Mouse (Mus musculus) liver, embryonic 15.5 days (tissue): ENCODE data around the gene Olfr984. TPM values are rescaled to one million over a fixed set of nuclear protein-coding genes. Genes with fewer than 3 reads are reported as not detected.

Experiments
- ATAC-seq: fragments of 200-750 bp; cut with Nextera tagmentation; 2 replicates; pipeline ENCODE4 v1.8.0; 2017; ENCODE audit warnings: moderate number of reproducible peaks, mild to moderate bottlenecking, moderate library complexity; ENCODE audit not compliant: insufficient read depth
- H3K27ac ChIP-seq: fragments of 300-500 bp; sonication (generic); replicated peaks from 2 replicates; pipeline ENCODE4 v1.5.1; 2015; ENCODE audit warnings: mild to moderate bottlenecking, inconsistent platforms
- H3K27me3 ChIP-seq: fragments of 300-500 bp; sonication (generic); 2 replicates; pipeline ENCODE4 v1.6.1; 2015; ENCODE audit warnings: mild to moderate bottlenecking, inconsistent platforms
- H3K36me3 ChIP-seq: fragments of 300-500 bp; sonication (generic); replicated peaks from 2 replicates; pipeline ENCODE4 v1.6.1; 2015; ENCODE audit warnings: moderate library complexity, mild to moderate bottlenecking, inconsistent platforms
- H3K4me1 ChIP-seq: fragments of 300-500 bp; sonication (generic); replicated peaks from 2 replicates; pipeline ENCODE4 v1.6.1; 2015; ENCODE audit warnings: inconsistent platforms
- H3K4me2 ChIP-seq: fragments of 300-500 bp; sonication (generic); 2 replicates; pipeline ENCODE4 v1.6.1; 2015; ENCODE audit warnings: moderate library complexity, mild to moderate bottlenecking, inconsistent platforms
- H3K4me3 ChIP-seq: fragments of 300-500 bp; sonication (generic); replicated peaks from 2 replicates; pipeline ENCODE4 v1.5.1; 2015; ENCODE audit warnings: mild to moderate bottlenecking, inconsistent platforms
- H3K9ac ChIP-seq: fragments of 300-500 bp; sonication (generic); 2 replicates; pipeline ENCODE4 v1.6.1; 2015; ENCODE audit warnings: moderate library complexity, mild to moderate bottlenecking, inconsistent platforms
- H3K9me3 ChIP-seq: fragments of 300-500 bp; sonication (generic); replicated peaks from 2 replicates; pipeline ENCODE4 v1.6.1; 2016; ENCODE audit warnings: inconsistent platforms
- WGBS: fragments of 180-500 bp; shearing (Covaris S2); methylation state at CpG from one replicate; pipeline ENCODE4 v1.1.7; 2015; ENCODE audit warnings: mixed read lengths; ENCODE audit not compliant: insufficient replicate concordance; 5-methylcytosine and 5-hydroxymethylcytosine counted together
- polyA plus RNA-seq: library from polyadenylated mRNA; unstranded; fragments of >200 nt; fragmentation: Nextera tagmentation; extraction: Ambion mirVana; gene quantifications from 2 replicates; pipeline ENCODE4 v1.2.1, GENCODE M21; 2015

Olfr984 gene
- polyA plus RNA-seq: not detected in 2 replicates

GRCm38 (mm10) chr9:40114106-40114505 is at the start of gene Olfr984:
Gene Olfr984 (minus strand): TSS chr9:40114206.
- Histone ChIP-seq H3K4me1 (no peaks in the 10 kb centered on the region; the same call in 1 of the 2 replicates), H3K27ac (no peak within 1 kb of the TSS), H3K4me2 (no peak within 1 kb of the TSS), H3K9me3 (no peaks in the 10 kb centered on the region), H3K9ac (no peak within 1 kb of the TSS), H3K36me3 (no peaks in the 10 kb centered on the region), H3K4me3 (no peak within 1 kb of the TSS), H3K27me3 (no peaks in the 10 kb centered on the region)
- ATAC-seq: no peak
- WGBS: 50% methylated on average over 2 of the region's 2 CpGs

DNA sequence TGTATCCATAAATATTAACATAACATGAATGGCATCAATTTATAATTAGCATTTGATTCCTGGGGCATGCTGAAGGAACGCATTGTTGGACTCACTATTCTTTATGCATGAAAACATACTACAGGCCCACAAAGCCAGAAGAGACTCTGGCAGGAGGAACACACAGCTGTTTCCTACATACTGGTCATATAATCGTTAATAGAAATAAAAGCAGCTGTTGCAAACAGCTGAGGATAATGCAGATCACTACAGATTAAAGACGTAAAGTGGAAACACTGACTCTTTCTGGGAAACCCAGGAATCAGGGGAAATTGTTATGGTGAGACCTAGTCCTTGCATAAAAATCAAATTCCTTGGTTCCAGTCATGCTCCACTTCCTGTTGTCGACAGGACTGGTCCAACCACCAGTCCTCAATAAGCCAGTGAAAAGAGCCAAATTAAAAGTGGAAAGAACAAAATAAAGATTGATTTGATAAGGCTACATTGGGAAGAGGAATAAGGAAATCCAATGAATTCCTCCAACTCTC is 41.2 kb upstream of the Olfr984 start:
- no peak for ATAC-seq
- H3K4me3 ChIP-seq: no peak overlapping the region
- WGBS: 63% methylated on average over 4 of the region's 4 CpGs

GRCm38 (mm10) chr9:40141544-40141943 is 27.5 kb upstream of the Olfr984 start:
- Histone ChIP-seq H3K9ac (no peak overlapping the region), H3K4me2 (no peak overlapping the region), H3K27me3 (no peaks in the 10 kb centered on the region), H3K4me3 (no peak overlapping the region), H3K4me1 (no peaks in the 10 kb centered on the region), H3K27ac (no peak overlapping the region), H3K9me3 (no peaks in the 10 kb centered on the region), H3K36me3 (no peaks in the 10 kb centered on the region)
- no peak for ATAC-seq
- 31% methylated on average over 1 of the region's 1 CpGs for WGBS

More for the DNA sequence above, 41.2 kb upstream of the Olfr984 start:
- H3K9me3 ChIP-seq: no peaks in the 10 kb centered on the region
- H3K9ac ChIP-seq: no peak overlapping the region
- H3K4me2 ChIP-seq: no peak overlapping the region
- no peaks in the 10 kb centered on the region for H3K27me3 ChIP-seq
- no peak overlapping the region for H3K27ac ChIP-seq
- H3K36me3 ChIP-seq: no peaks in the 10 kb centered on the region
- no peaks in the 10 kb centered on the region for H3K4me1 ChIP-seq

- Histone ChIP-seq H3K9ac (no peak overlapping the region), H3K4me2 (no peak overlapping the region), H3K9me3 (no peaks in the 10 kb centered on the region), H3K4me1 (no peaks in the 10 kb centered on the region), H3K4me3 (no peak overlapping the region), H3K36me3 (no peaks in the 10 kb centered on the region), H3K27me3 (no peaks in the 10 kb centered on the region), H3K27ac (no peak overlapping the region)
- 40% methylated on average over 4 of the region's 4 CpGs for whole genome bisulfite sequencing
- ATAC-seq: no peak
Measured at GRCm38 (mm10) chr9:40139484-40139883, 25.5 kb upstream of the Olfr984 start.

GRCm38 (mm10) chr9:40136987-40137688 is 23.1 kb upstream of the Olfr984 start:
- ATAC-seq: no peak
- Histone ChIP-seq H3K27ac (no peak overlapping the region), H3K27me3 (no peaks in the 10 kb centered on the region), H3K9me3 (no peaks in the 10 kb centered on the region), H3K4me1 (no peaks in the 10 kb centered on the region), H3K9ac (no peak overlapping the region), H3K4me2 (no peak overlapping the region), H3K36me3 (no peaks in the 10 kb centered on the region), H3K4me3 (no peak overlapping the region)
- WGBS: 38% methylated on average over 6 of the region's 6 CpGs

DNA sequence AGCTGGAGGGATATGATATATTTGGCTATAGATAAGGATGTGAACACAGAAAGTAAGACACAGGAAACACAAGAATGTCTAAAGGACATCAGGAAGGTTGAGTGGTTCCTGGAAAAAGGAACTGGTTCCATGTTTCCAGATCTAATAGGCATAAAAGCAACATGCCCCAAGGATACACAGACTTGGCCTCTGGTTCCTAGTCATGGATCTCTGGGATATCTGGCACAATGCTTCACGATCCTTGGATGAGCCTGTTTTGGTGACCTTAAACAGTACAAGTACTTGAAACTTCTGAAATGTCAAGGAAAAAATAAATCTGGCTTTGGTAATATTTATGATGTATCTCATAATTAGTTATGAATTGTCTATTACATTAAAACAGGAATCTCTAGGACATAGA is 16.6 kb upstream of the Olfr984 start:
- Histone ChIP-seq H3K9ac (no peak overlapping the region), H3K4me3 (no peak overlapping the region), H3K4me2 (no peak overlapping the region), H3K27ac (no peak overlapping the region), H3K9me3 (no peaks in the 10 kb centered on the region), H3K27me3 (no peaks in the 10 kb centered on the region), H3K4me1 (no peaks in the 10 kb centered on the region), H3K36me3 (no peaks in the 10 kb centered on the region)
- ATAC-seq: no peak
- 55% methylated on average over 1 of the region's 1 CpGs for WGBS

DNA sequence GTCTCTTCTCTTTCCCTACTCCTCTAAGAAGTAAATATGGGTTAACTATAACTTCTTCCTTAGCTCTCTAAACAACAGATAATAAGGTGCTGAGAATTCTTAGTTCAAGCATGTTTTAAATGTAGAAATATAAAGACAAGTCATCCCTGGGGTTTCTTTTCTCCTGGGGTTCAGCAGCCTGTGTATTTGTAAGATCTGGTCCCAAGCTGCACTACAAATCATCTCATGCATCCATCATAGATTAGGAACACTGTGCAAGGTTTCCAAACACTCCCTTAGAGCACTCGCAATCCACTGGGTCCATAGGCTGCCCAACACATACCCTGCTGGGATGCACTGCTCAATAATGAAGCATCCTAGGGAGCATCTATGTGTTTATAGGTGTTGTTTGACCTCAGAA is 16.1 kb upstream of the Olfr984 start, which contains the start of gene Olfr985:
TSS of gene Olfr985 (minus strand) at position 101 of the 400 bp plus-strand sequence.
- Histone ChIP-seq H3K4me3 (no peak within 1 kb of the TSS), H3K9ac (no peak within 1 kb of the TSS), H3K4me1 (no peaks in the 10 kb centered on the region), H3K4me2 (no peak within 1 kb of the TSS), H3K27ac (no peak within 1 kb of the TSS), H3K27me3 (no peaks in the 10 kb centered on the region), H3K36me3 (no peaks in the 10 kb centered on the region), H3K9me3 (no peaks in the 10 kb centered on the region)
- ATAC-seq: no peak
- 67% methylated on average over 1 of the region's 1 CpGs for WGBS

- no peak overlapping the region for H3K9ac ChIP-seq
- no peaks in the 10 kb centered on the region; the same call in 1 of the 2 replicates for H3K4me1 ChIP-seq
- no peaks in the 10 kb centered on the region for H3K27me3 ChIP-seq
- H3K27ac ChIP-seq: no peak overlapping the region
- no peak for ATAC-seq
- 59% methylated on average over 5 of the region's 5 CpGs for WGBS
- H3K9me3 ChIP-seq: no peaks in the 10 kb centered on the region
- no peak overlapping the region for H3K4me3 ChIP-seq
- H3K36me3 ChIP-seq: no peaks in the 10 kb centered on the region
- H3K4me2 ChIP-seq: no peak overlapping the region
Measured at GRCm38 (mm10) chr9:40117287-40117659, 3.3 kb upstream of the Olfr984 start.

DNA sequence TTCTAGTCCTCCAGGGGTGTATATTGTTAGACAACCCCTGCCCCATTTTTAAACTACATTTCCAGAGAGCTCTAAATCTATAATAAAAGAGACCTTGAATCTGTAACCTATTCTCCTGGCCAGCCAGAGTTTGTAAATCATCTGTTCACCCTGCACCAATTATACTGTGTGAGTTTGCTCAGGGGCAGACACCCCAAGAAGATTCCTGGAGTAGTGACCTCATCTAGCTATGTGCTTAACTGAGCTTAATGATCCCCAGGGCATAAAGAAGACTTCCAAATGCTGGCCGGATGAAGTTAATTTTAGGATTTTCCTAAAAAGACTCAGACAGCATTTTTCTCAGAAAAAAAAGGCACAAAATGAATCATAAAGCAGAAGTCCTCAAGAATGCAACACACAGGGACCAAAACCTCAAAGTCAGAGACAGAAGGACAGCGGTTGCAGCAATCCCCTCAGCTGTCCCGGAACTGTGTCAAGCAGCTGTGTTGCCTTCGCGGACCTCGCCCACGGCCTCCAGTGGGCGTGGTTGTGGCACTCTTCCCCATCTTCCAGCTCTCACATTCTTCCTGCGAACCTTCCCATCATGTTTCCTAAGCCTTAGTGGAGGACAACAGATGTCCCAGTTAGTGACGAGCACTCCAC is 2.8 kb upstream of the Olfr984 start:
- H3K9me3 ChIP-seq: no peaks in the 10 kb centered on the region
- ATAC-seq: no peak
- H3K36me3 ChIP-seq: no peaks in the 10 kb centered on the region
- no peaks in the 10 kb centered on the region for H3K27me3 ChIP-seq
- no peak overlapping the region for H3K9ac ChIP-seq
- no peak overlapping the region for H3K27ac ChIP-seq
- H3K4me3 ChIP-seq: no peak overlapping the region
- WGBS: 22% methylated on average over 10 of the region's 10 CpGs
- H3K4me2 ChIP-seq: no peak overlapping the region
- no peaks in the 10 kb centered on the region; the same call in 1 of the 2 replicates for H3K4me1 ChIP-seq

DNA sequence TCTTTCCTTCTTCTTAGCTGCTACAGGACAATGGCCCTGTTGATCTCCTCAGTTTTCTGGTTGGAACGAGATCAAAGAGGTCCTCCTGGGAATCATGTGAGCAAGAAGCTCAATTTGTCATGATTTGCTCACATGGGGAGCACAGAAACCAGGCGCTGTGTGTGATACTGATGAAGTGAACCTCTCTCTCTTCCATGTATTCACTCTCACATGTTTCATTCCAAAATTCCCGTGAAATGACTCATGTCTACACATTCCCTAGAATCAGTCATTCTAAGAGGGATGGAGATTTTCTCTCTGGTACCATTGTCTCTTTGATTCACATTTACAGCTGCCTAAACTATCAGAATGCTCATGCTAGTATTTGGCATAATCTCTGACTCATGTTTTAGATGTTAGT is 19.2 kb downstream of the Olfr984 start:
- H3K9ac ChIP-seq: no peak overlapping the region
- no peaks in the 10 kb centered on the region for H3K27me3 ChIP-seq
- no peak for ATAC-seq
- no peak overlapping the region for H3K4me3 ChIP-seq
- H3K4me1 ChIP-seq: no peaks in the 10 kb centered on the region
- no peaks in the 10 kb centered on the region for H3K36me3 ChIP-seq
- H3K27ac ChIP-seq: no peak overlapping the region
- H3K9me3 ChIP-seq: no peaks in the 10 kb centered on the region
- H3K4me2 ChIP-seq: no peak overlapping the region
- 40% methylated on average over 3 of the region's 3 CpGs for WGBS

GRCm38 (mm10) chr9:40093495-40093894 is 20.5 kb downstream of the Olfr984 start, which contains the start of gene Olfr983:
Gene Olfr983 (minus strand): TSS chr9:40093595.
- Histone ChIP-seq H3K9me3 (no peaks in the 10 kb centered on the region), H3K36me3 (no peaks in the 10 kb centered on the region), H3K9ac (no peak within 1 kb of the TSS), H3K27ac (no peak within 1 kb of the TSS), H3K27me3 (no peaks in the 10 kb centered on the region), H3K4me1 (no peaks in the 10 kb centered on the region), H3K4me2 (no peak within 1 kb of the TSS), H3K4me3 (no peak within 1 kb of the TSS)
- ATAC-seq: no peak
- 50% methylated on average over 2 of the region's 2 CpGs for WGBS
